Mouse (Mus musculus) thymus, adult 2 months (tissue): ENCODE measurements at regions not wholly inside any gene's neighbourhood (a gene's known extent, or its start where the extent isn't known, plus 50 kb on each side); places are given as distances from the start of the nearest gene placed in this dataset.

Experiments used
- DNase-seq: peaks from one replicate; pipeline ENCODE4 v3.0.0; 2021
- H3K27ac ChIP-seq: fragments of 200-500 bp; 2 replicates; pipeline ENCODE4 v1.5.1; 2012; ENCODE audit warnings: low read length, control low read depth; ENCODE audit not compliant: control insufficient read depth, insufficient read depth
- H3K27me3 ChIP-seq: fragments of 200-500 bp; 2 replicates; pipeline ENCODE4 v1.6.1; 2012; ENCODE audit warnings: mild to moderate bottlenecking, low read length, moderate library complexity, mixed read lengths; ENCODE audit not compliant: control insufficient read depth, insufficient read depth
- H3K36me3 ChIP-seq: fragments of 200-500 bp; 2 replicates; pipeline ENCODE4 v1.6.1; 2012; ENCODE audit warnings: mild to moderate bottlenecking, low read length, moderate library complexity; ENCODE audit not compliant: control insufficient read depth, insufficient read depth
- H3K4me1 ChIP-seq: fragments of 200-500 bp; replicated peaks from 2 replicates; pipeline ENCODE4 v1.6.1; 2012; ENCODE audit warnings: low read length; ENCODE audit not compliant: control insufficient read depth, insufficient read depth
- H3K4me3 ChIP-seq: fragments of 200-500 bp; 2 replicates; pipeline ENCODE4 v1.5.1; 2012; ENCODE audit warnings: mild to moderate bottlenecking, low read length, control low read depth, moderate library complexity; ENCODE audit not compliant: control insufficient read depth, insufficient read depth
- CTCF ChIP-seq: fragments of 200-500 bp; IDR thresholded peaks from 2 replicates; pipeline ENCODE4 v1.5.1; 2012; ENCODE audit warnings: mild to moderate bottlenecking, control low read depth, low read length, moderate library complexity, borderline replicate concordance; ENCODE audit not compliant: control insufficient read depth, poor library complexity, insufficient read depth; ENCODE audit errors: extremely low read depth
- POLR2A ChIP-seq: fragments of 200-500 bp; IDR thresholded peaks from 2 replicates; pipeline ENCODE4 v1.6.1; 2012; ENCODE audit warnings: mild to moderate bottlenecking, low read length, control low read depth, moderate library complexity; ENCODE audit not compliant: control insufficient read depth, poor library complexity, insufficient read depth; ENCODE audit errors: extremely low read depth
- WGBS: fragments of 180-500 bp; shearing (Covaris S2); methylation state at CpG from one replicate; pipeline ENCODE4 v1.1.7; 2018; 5-methylcytosine and 5-hydroxymethylcytosine counted together

- 96% methylated on average over 15 of the region's 15 CpGs for WGBS
- H3K27ac ChIP-seq, result no peak overlapping the region
- H3K36me3 ChIP-seq, result no peaks in the 10 kb centered on the region
- H3K4me1 ChIP-seq, result peaks cover 2% of the 10 kb centered on the region
- TF ChIP-seq POLR2A, result no peak
- no peak for TF ChIP-seq CTCF
- no peak overlapping the region for H3K4me3 ChIP-seq
- no peak for DNase-seq
- no peaks in the 10 kb centered on the region for H3K27me3 ChIP-seq
Measured at GRCm38 (mm10) chr3:103470586-103471400, 104.2 kb upstream of the Syt6 start.

GRCm38 (mm10) chr3:103472598-103472997, 102.4 kb upstream of the Syt6 start:
- no peak overlapping the region for H3K4me3 ChIP-seq
- TF ChIP-seq POLR2A (no peak), CTCF (no peak)
- no peaks in the 10 kb centered on the region for H3K4me1 ChIP-seq
- DNase-seq, result no peak
- H3K27ac ChIP-seq, result no peak overlapping the region
- H3K36me3 ChIP-seq, result no peaks in the 10 kb centered on the region
- 62% methylated on average over 10 of the region's 10 CpGs for WGBS
- no peaks in the 10 kb centered on the region for H3K27me3 ChIP-seq

GRCm38 (mm10) chr3:103473336-103473735, 101.7 kb upstream of the Syt6 start:
- no peak for TF ChIP-seq POLR2A
- no peak for TF ChIP-seq CTCF
- no peak overlapping the region for H3K27ac ChIP-seq
- no peaks in the 10 kb centered on the region for H3K27me3 ChIP-seq
- no peak overlapping the region for H3K4me3 ChIP-seq
- WGBS, result 11% methylated on average over 2 of the region's 2 CpGs
- no peaks in the 10 kb centered on the region for H3K4me1 ChIP-seq
- DNase-seq, result no peak
- H3K36me3 ChIP-seq, result no peaks in the 10 kb centered on the region

DNA sequence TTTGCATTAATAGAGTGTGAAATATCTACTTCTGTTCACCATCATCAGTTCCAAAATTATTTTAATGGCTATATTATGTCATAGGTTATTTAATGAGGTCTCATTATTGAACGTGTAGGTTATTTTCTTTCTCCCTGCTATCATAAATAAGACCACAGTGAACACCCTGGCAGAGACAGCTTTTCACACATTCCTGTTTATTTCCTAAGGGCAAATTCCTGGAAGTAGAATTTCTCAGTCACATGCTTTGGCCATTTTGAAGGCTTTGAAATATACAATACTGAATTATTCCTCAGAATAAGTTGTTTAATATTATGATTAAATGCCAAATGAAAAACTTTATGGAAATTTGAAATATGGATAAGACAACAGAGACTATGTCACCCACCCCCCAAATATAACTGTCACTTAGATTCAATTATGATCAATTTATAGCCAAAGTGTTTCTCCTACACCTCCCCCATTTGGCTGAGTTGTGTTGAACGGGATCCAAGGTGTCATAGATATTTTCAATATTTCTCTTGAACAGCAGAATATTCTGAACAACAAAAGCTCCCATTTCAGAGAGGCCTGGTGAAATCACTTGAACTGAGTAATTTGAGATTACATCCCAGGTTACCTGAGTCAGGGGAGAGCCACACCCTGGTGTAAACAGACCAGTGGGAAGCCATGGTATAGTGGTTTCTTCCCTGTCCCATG, 95.0 kb upstream of the Syt6 start:
- no peak overlapping the region for H3K27ac ChIP-seq
- no peak for TF ChIP-seq POLR2A
- TF ChIP-seq CTCF, result no peak
- H3K27me3 ChIP-seq, result no peaks in the 10 kb centered on the region
- H3K36me3 ChIP-seq, result no peaks in the 10 kb centered on the region
- no peak overlapping the region for H3K4me3 ChIP-seq
- no peaks in the 10 kb centered on the region for H3K4me1 ChIP-seq
- 92% methylated on average over 2 of the region's 2 CpGs for WGBS
- DNase-seq, result no peak

DNA sequence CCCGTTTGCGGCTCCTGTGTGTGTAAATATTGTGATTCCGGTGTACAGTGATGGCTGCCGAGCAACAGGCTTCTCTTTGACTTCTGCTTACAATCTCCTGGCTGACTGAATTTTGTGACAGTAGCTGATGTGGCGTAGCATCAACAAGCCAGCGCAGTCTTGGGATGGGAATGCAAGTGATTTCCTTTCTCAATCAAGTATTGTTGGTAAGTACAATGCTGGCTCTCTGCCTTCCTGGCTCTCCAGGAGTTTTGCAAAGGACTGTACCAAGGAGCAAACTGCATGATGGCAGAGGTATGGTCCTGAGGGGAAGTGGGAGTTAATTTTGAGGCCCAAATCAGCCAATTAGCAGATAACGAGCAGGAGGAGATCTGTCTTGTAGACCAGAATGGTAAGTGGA, 94.4 kb upstream of the Syt6 start:
- 94% methylated on average over 7 of the region's 7 CpGs for WGBS
- no peaks in the 10 kb centered on the region for H3K27me3 ChIP-seq
- no peak overlapping the region for H3K4me3 ChIP-seq
- H3K36me3 ChIP-seq, result no peaks in the 10 kb centered on the region
- H3K27ac ChIP-seq, result no peak overlapping the region
- no peaks in the 10 kb centered on the region for H3K4me1 ChIP-seq
- no peak for TF ChIP-seq POLR2A
- no peak for TF ChIP-seq CTCF
- DNase-seq, result no peak

- WGBS, result 93% methylated on average over 2 of the region's 2 CpGs
- Histone ChIP-seq H3K27ac (no peak overlapping the region), H3K27me3 (no peaks in the 10 kb centered on the region), H3K36me3 (no peaks in the 10 kb centered on the region), H3K4me3 (no peak overlapping the region), H3K4me1 (no peaks in the 10 kb centered on the region)
- TF ChIP-seq POLR2A, result no peak
- TF ChIP-seq CTCF, result no peak
- no peak for DNase-seq
Measured at GRCm38 (mm10) chr3:103483316-103483715, 91.7 kb upstream of the Syt6 start.
